Mouse (Mus musculus): ENCODE measurements around the gene Sympk.

DNA sequence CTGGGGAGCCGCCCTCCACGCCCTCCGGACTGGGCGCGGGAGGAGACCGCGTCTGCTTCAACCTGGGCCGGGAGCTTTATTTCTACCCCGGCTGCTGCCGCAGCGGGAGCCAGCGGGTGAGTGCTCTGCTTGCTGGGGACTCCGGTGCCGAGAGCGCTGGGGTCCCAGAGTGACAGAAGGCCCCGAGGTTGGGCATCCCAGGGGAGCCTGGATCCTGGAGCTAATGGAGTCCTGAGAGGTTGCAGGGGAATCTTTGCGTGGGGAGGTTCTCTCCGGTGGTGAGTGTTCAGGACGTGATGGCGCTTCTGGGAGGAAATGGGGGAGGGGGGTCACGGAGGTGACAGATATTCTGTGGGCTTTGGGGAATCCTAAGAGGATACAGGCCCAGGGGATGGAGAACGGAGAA, 52.4 kb downstream of the Sympk start:
- TF ChIP-seq CTCF (IDR thresholded peaks at IDR 0.05; ENCODE audit: low read depth), result no peak
- no peak for TF ChIP-seq EP300 (IDR thresholded peaks at IDR 0.05; ENCODE audit: low read depth)
